ENCODE assay signal across 25 mouse cellular contexts in genomic region chr4:70185971-70186370, GRCm38 (mm10).
A peak's percentile ranks its signal among the peaks of the same experiment; 100 is the strongest.
DNase-seq lines count a peak whose midpoint lies in the region; ATAC-seq and TF ChIP-seq lines count a peak whose summit lies in the region.
"Had no signal": no experiment of that assay in that cellular context is flagged by ENCODE, and none has a peak within 500 bp of the region (broad histone marks: within the 10 kb centered on the region; RNA-seq: fewer than 3 reads in every experiment).

No protein-coding gene starts in this region.

- H3K4me1 ChIP-seq in olfactory bulb, adult 2 months (ENCODE audit: control insufficient read depth, insufficient read depth, low read length) = no peaks in the 10 kb centered on the region
- H3K4me1 ChIP-seq in thymus, adult 2 months (replicated peaks; ENCODE audit: control insufficient read depth, insufficient read depth, low read length) = no peaks in the 10 kb centered on the region
- H3K4me1 ChIP-seq: embryonic facial prominence, embryonic 12.5 days; forebrain, embryonic 12.5 days; heart, embryonic 13.5 days; hindbrain, embryonic 13.5 days; kidney, embryonic 15.5 days had no signal

- H3K27me3 ChIP-seq in thymus, adult 2 months (ENCODE audit: control insufficient read depth, insufficient read depth, low read length) = no peaks in the 10 kb centered on the region
- H3K27me3 ChIP-seq: embryonic facial prominence, embryonic 12.5 days; forebrain, embryonic 12.5 days; heart, embryonic 13.5 days; hindbrain, embryonic 13.5 days; kidney, embryonic 15.5 days had no signal

- H3K27ac ChIP-seq in olfactory bulb, adult 2 months (ENCODE audit: insufficient read depth, low read depth, low read length) = 0 out of 2 replicates have a peak overlapping the region, but pooled peaks have one; percentile 43
- H3K27ac ChIP-seq in thymus, adult 2 months (ENCODE audit: control insufficient read depth, insufficient read depth, low read length) = no peak overlapping the region
- H3K27ac ChIP-seq: embryonic facial prominence, embryonic 12.5 days; forebrain, embryonic 12.5 days; heart, adult 2 months; heart, embryonic 13.5 days; hindbrain, embryonic 13.5 days; kidney, embryonic 15.5 days; liver, embryonic 14.5 days had no signal

- peak; percentile 21 for DNase-seq in layer of hippocampus, adult 11-12 months (ENCODE audit: low spot score)
- DNase-seq in layer of hippocampus, adult 9-10 months (ENCODE audit: low spot score) = no peak
- peak; percentile 87 for DNase-seq in brain, adult 2 months (ENCODE audit: low read depth, low spot score)
- DNase-seq in left cerebral cortex, adult 18-20 months (ENCODE audit: low spot score in 2 of 2) = peak; percentile 45 to 49
- DNase-seq in thymus, adult 2 months = no peak
- DNase-seq: adrenal gland, postnatal 36 days; cerebellum, adult 18-20 months; cerebellum, postnatal 25 days; gastrocnemius, postnatal 36 days; heart, adult 2 months; heart, postnatal 14 days; kidney, adult 11 months; kidney, postnatal 36 days; lung, embryonic 14.5 days; midbrain, embryonic 14.5 days; thymus, postnatal 14 days had no signal

- 30% methylated on average over 2 of the region's 2 CpGs for WGBS in olfactory bulb, adult 2 months
- 92% methylated on average over 2 of the region's 2 CpGs for WGBS in thymus, adult 2 months

- ATAC-seq in erythroblast, adult 5-6 weeks (replicated peaks; ENCODE audit: low FRiP score, poor library complexity, severe bottlenecking) = no peak

- TF ChIP-seq CTCF in olfactory bulb, adult 2 months (IDR thresholded peaks at IDR 0.05; ENCODE audit: insufficient read depth, low read depth, low read length) = no peak
- TF ChIP-seq CTCF in thymus, adult 2 months (IDR thresholded peaks at IDR 0.05; ENCODE audit: borderline replicate concordance, control insufficient read depth, extremely low read depth, insufficient read depth, low read length, poor library complexity) = no peak

- TF ChIP-seq POLR2A in olfactory bulb, adult 2 months (IDR thresholded peaks at IDR 0.05; ENCODE audit: insufficient read depth, low read depth, low read length) = no peak
- TF ChIP-seq POLR2A in thymus, adult 2 months (IDR thresholded peaks at IDR 0.05; ENCODE audit: control insufficient read depth, extremely low read depth, insufficient read depth, low read length, poor library complexity) = no peak

- H3K36me3 ChIP-seq in thymus, adult 2 months (ENCODE audit: control insufficient read depth, insufficient read depth, low read length) = no peaks in the 10 kb centered on the region
- H3K36me3 ChIP-seq: embryonic facial prominence, embryonic 12.5 days; forebrain, embryonic 12.5 days; heart, embryonic 13.5 days; hindbrain, embryonic 13.5 days; kidney, embryonic 15.5 days had no signal

- H3K4me3 ChIP-seq in olfactory bulb, adult 2 months (ENCODE audit: insufficient read depth, low read depth, low read length) = no peak overlapping the region
- no peak overlapping the region for H3K4me3 ChIP-seq in thymus, adult 2 months (ENCODE audit: control insufficient read depth, insufficient read depth, low read length)
- H3K4me3 ChIP-seq: embryonic facial prominence, embryonic 12.5 days; erythroblast, embryonic 14.5 days; forebrain, embryonic 12.5 days; heart, adult 2 months; heart, embryonic 13.5 days; hindbrain, embryonic 13.5 days; kidney, embryonic 15.5 days had no signal

Comparison
In these comparisons a context has a peak if more than half of its experiments do, and no peak if none do; other contexts are left out.
1. DNase-seq: peak in layer of hippocampus, adult 11-12 months (single experiment), brain, adult 2 months (single experiment) and left cerebral cortex, adult 18-20 months (2 of 2); none in layer of hippocampus, adult 9-10 months (single experiment) and thymus, adult 2 months (single experiment).